Mouse (Mus musculus) spleen, adult 2 months (tissue): ENCODE measurements around the gene Irf3.

Experiments
- CTCF ChIP-seq: fragments of 200-500 bp; IDR thresholded peaks from 2 replicates; pipeline ENCODE4 v1.5.1; 2011; ENCODE audit warnings: mild to moderate bottlenecking, inconsistent platforms; ENCODE audit not compliant: insufficient read depth, insufficient read length, insufficient replicate concordance; ENCODE audit errors: extremely low read depth
- POLR2A ChIP-seq: fragments of 200-500 bp; IDR thresholded peaks from 2 replicates; pipeline ENCODE4 v1.6.1; 2011; ENCODE audit warnings: low read depth, low read length, inconsistent platforms

DNA sequence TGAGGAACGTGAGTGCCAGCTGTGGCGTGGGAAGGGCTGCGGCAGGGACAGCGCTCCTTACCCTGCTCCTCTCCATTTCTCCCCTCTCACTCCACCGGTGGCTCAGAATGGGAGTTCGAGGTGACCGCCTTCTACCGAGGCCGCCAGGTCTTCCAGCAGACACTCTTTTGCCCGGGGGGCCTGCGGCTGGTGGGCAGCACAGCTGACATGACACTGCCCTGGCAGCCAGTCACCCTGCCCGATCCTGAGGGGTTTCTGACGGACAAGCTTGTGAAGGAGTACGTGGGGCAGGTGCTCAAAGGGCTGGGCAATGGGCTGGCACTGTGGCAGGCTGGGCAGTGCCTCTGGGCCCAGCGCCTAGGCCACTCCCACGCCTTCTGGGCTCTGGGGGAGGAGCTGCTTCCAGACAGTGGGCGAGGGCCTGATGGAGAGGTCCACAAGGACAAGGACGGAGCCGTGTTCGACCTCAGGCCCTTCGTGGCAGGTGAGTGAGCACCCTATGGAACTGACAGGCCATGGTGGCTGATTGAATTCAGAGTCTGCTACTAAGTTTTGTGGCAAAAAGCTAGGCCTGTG, 3.2 kb downstream of the Irf3 start:
- TF ChIP-seq CTCF (no peak), POLR2A (no peak)
